Mouse (Mus musculus) CH12.LX (cell line): ENCODE data around the gene Zfp473. TPM values are rescaled to one million over a fixed set of nuclear protein-coding genes. Genes with fewer than 3 reads are reported as not detected.

ENCODE experiments used
- DNase-seq: peaks from one replicate; pipeline ENCODE4 v3.0.0-alpha.2; 2013; ENCODE audit errors: extremely low read depth
- H3K27ac ChIP-seq: 2 replicates; pipeline ENCODE4 v1.5.1; 2012; ENCODE audit warnings: low read depth, mild to moderate bottlenecking, control low read depth, moderate library complexity; ENCODE audit not compliant: insufficient read depth
- H3K27me3 ChIP-seq: replicated peaks from 2 replicates; pipeline ENCODE3; 2012; ENCODE audit warnings: inconsistent platforms
- H3K36me3 ChIP-seq, 2 experiments: replicated peaks in 1 of 2; 2 replicates each; pipeline versions ENCODE3 to v1.6.1; 2012; ENCODE audit warnings: inconsistent platforms in 1 of 2, low read length in 1 of 2, mild to moderate bottlenecking in 1 of 2, mixed read lengths in 1 of 2, moderate library complexity in 1 of 2; ENCODE audit not compliant: control insufficient read depth in 1 of 2, insufficient read depth in 1 of 2
- H3K4me1 ChIP-seq, 2 experiments: 2 replicates each; pipeline ENCODE4 v1.6.1; 2012; ENCODE audit warnings: inconsistent platforms in 1 of 2, moderate library complexity in 1 of 2; ENCODE audit not compliant: insufficient read depth in 2 of 2, control insufficient read depth in 1 of 2
- H3K4me2 ChIP-seq: 2 replicates; pipeline ENCODE4 v1.6.1; 2012; ENCODE audit warnings: low read depth, mild to moderate bottlenecking, control low read depth; ENCODE audit not compliant: poor library complexity, insufficient read depth, severe bottlenecking
- H3K4me3 ChIP-seq, 3 experiments: fragments of 150-350 bp in 1 of 3; sonication (generic) in 1 of 3; replicated peaks in 1 of 3; 2 replicates each; pipeline versions ENCODE3 to v1.5.1; 2011 to 2012; ENCODE audit warnings: low read depth in 2 of 3, low read length in 2 of 3, mild to moderate bottlenecking in 2 of 3, moderate library complexity in 2 of 3, control low read depth in 1 of 3, improper control_type of control experiment in 1 of 3, inconsistent platforms in 1 of 3, mixed read lengths in 1 of 3; ENCODE audit not compliant: poor library complexity in 1 of 3
- H3K79me2 ChIP-seq: replicated peaks from 2 replicates; pipeline ENCODE4 v1.6.1; 2012; ENCODE audit warnings: mild to moderate bottlenecking, moderate library complexity; ENCODE audit not compliant: control insufficient read depth, poor library complexity, insufficient read depth, severe bottlenecking; ENCODE audit errors: extremely low read depth
- H3K9ac ChIP-seq: 2 replicates; pipeline ENCODE4 v1.6.1; 2012; ENCODE audit warnings: low read depth, mild to moderate bottlenecking, control low read depth, moderate library complexity; ENCODE audit not compliant: insufficient read depth
- H3K9me3 ChIP-seq: replicated peaks from 2 replicates; pipeline ENCODE3; 2012; ENCODE audit warnings: low read length, inconsistent platforms, mixed read lengths
- BHLHE40 ChIP-seq: IDR thresholded peaks from 2 replicates; pipeline ENCODE4 v1.6.1; 2011; ENCODE audit warnings: mild to moderate bottlenecking, low read depth, low read length, improper control_type of control experiment
- HCFC1 ChIP-seq: IDR thresholded peaks from 2 replicates; pipeline ENCODE4 v1.6.1; 2012; ENCODE audit warnings: low read depth, mild to moderate bottlenecking, inconsistent platforms, low read length, improper control_type of control experiment
- JUN ChIP-seq: IDR thresholded peaks from 2 replicates; pipeline ENCODE4 v1.6.1; 2011; ENCODE audit warnings: low read depth, mild to moderate bottlenecking, low read length, improper control_type of control experiment, moderate library complexity; ENCODE audit not compliant: insufficient read depth
- MAZ ChIP-seq: IDR thresholded peaks from 2 replicates; pipeline ENCODE4 v1.6.1; 2012; ENCODE audit warnings: low read depth, mild to moderate bottlenecking, inconsistent platforms, low read length, improper control_type of control experiment, moderate library complexity
- MXI1 ChIP-seq: IDR thresholded peaks from 2 replicates; pipeline ENCODE4 v1.6.1; 2011; ENCODE audit warnings: mild to moderate bottlenecking, low read depth, low read length, improper control_type of control experiment
- MYC ChIP-seq: IDR thresholded peaks from 2 replicates; pipeline ENCODE4 v1.6.1; 2011; ENCODE audit warnings: low read depth, mild to moderate bottlenecking, improper control_type of control experiment, low read length
- NELFE ChIP-seq: IDR thresholded peaks from 2 replicates; pipeline ENCODE4 v1.6.1; 2011; ENCODE audit warnings: low read depth, low read length, improper control_type of control experiment
- PAX5 ChIP-seq: IDR thresholded peaks from 2 replicates; pipeline ENCODE4 v1.6.1; 2012; ENCODE audit warnings: low read length, inconsistent platforms, mixed read lengths
- POLR2AphosphoS2 ChIP-seq: IDR thresholded peaks from 2 replicates; pipeline ENCODE4 v1.6.1; 2011; ENCODE audit warnings: low read depth, low read length, improper control_type of control experiment
- RAD21 ChIP-seq: IDR thresholded peaks from 2 replicates; pipeline ENCODE4 v1.6.1; 2011; ENCODE audit warnings: low read depth, mild to moderate bottlenecking, low read length, improper control_type of control experiment, moderate library complexity
- RCOR1 ChIP-seq: conservative IDR thresholded peaks from 2 replicates; pipeline ENCODE4 v1.6.1; 2012; ENCODE audit warnings: low read depth, mild to moderate bottlenecking, inconsistent platforms, low read length, improper control_type of control experiment
- USF1 ChIP-seq: IDR thresholded peaks from 2 replicates; pipeline ENCODE4 v1.6.1; 2014; ENCODE audit warnings: low read depth, mild to moderate bottlenecking, inconsistent platforms, low read length, improper control_type of control experiment
- ZNF384 ChIP-seq: IDR thresholded peaks from 2 replicates; pipeline ENCODE4 v1.6.1; 2012; ENCODE audit warnings: low read depth, low read length, improper control_type of control experiment, inconsistent platforms
- dilution Hi-C: fragments of 300-500 bp; cut with MboI; formaldehyde crosslinking; loops from 2 replicates; pipeline ENCODE4 v1.14.3; 2020; ENCODE audit warnings: low sequenced_read_pairs; ENCODE audit not compliant: extremely low pct_unique_long_range_greater_than_20kb, extremely low pct_ligation_motif_present
- in situ Hi-C: fragments of 300-500 bp; cut with MboI; formaldehyde crosslinking; loops from 3 replicates; pipeline ENCODE4 v1.14.3; 2019; ENCODE audit warnings: low sequenced_read_pairs, low pct_ligation_motif_present, low pct_unique_long_range_greater_than_20kb, mixed read lengths
- polyA plus RNA-seq: library from polyadenylated mRNA; unstranded; fragments of >175 nt; gene quantifications from 2 replicates; pipeline ENCODE4 v1.2.1, GENCODE M21; 2012; ENCODE audit warnings: low read depth; ENCODE audit not compliant: insufficient read length
- total RNA-seq, 2 experiments: library from RNA; depleted of rRNA; stranded (reverse); fragments of 300-350 nt in 1 of 2; fragments of >200 nt in 1 of 2; gene quantifications; 2 replicates each; pipeline ENCODE4 v1.2.3; 2012 to 2014

The Zfp473 gene
- total and polyA plus RNA-seq, 3 experiments, result 8.7 to 10.0 (median 9.3) TPM

GRCm38 (mm10) chr7:44697191-44697710 lies 53.6 kb downstream of the Zfp473 start:
- Histone ChIP-seq H3K4me3 (no peak overlapping the region), H3K9ac (no peak overlapping the region), H3K79me2 (no peaks in the 10 kb centered on the region), H3K9me3 (no peaks in the 10 kb centered on the region), H3K4me2 (no peak overlapping the region), H3K27me3 (no peaks in the 10 kb centered on the region), H3K27ac (no peak overlapping the region), H3K36me3 (no peaks in the 10 kb centered on the region), H3K4me1 (peaks cover 0 to 18% of the 10 kb centered on the region in 2 experiments; a peak in 2 of 4 replicates)
- no peak for TF ChIP-seq MXI1
- no peak for TF ChIP-seq POLR2AphosphoS2
- TF ChIP-seq USF1, result no peak
- TF ChIP-seq NELFE, result no peak
- TF ChIP-seq RCOR1, result no peak
- TF ChIP-seq MYC, result no peak
- no peak for TF ChIP-seq MAZ
- TF ChIP-seq PAX5, result no peak
- no peak for TF ChIP-seq BHLHE40
- no peak for TF ChIP-seq RAD21
- dilution Hi-C loops (no loop called here), in situ Hi-C loops (no loop called here)
- DNase-seq, result no peak

- no peaks in the 10 kb centered on the region for H3K9me3 ChIP-seq
- H3K27me3 ChIP-seq, result no peaks in the 10 kb centered on the region
- no peak overlapping the region for H3K4me3 ChIP-seq
- no peak overlapping the region for H3K4me2 ChIP-seq
- in situ Hi-C loops (no loop called here), dilution Hi-C loops (no loop called here)
- H3K36me3 ChIP-seq, result no peaks in the 10 kb centered on the region
- H3K79me2 ChIP-seq, result no peaks in the 10 kb centered on the region
- no peak for TF ChIP-seq RCOR1
- no peak for TF ChIP-seq BHLHE40
- TF ChIP-seq NELFE, result no peak
- TF ChIP-seq HCFC1, result no peak
- no peak for TF ChIP-seq USF1
- H3K4me1 ChIP-seq, result peaks cover 0 to 18% of the 10 kb centered on the region in 2 experiments; a peak in 2 of 4 replicates
- H3K9ac ChIP-seq, result no peak overlapping the region
- no peak overlapping the region for H3K27ac ChIP-seq
- no peak for DNase-seq
Measured at GRCm38 (mm10) chr7:44695223-44695622, 55.6 kb downstream of the Zfp473 start.

GRCm38 (mm10) chr7:44693427-44694175 lies 57.2 kb downstream of the Zfp473 start:
- DNase-seq, result no peak
- TF ChIP-seq ZNF384 (no peak), JUN (no peak)
- in situ Hi-C loops (no loop called here), dilution Hi-C loops (no loop called here)
- H3K27me3 ChIP-seq, result no peaks in the 10 kb centered on the region
- no peak overlapping the region for H3K27ac ChIP-seq
- no peaks in the 10 kb centered on the region for H3K79me2 ChIP-seq
- no peak overlapping the region for H3K4me2 ChIP-seq
- H3K36me3 ChIP-seq, result no peaks in the 10 kb centered on the region
- no peak overlapping the region for H3K4me3 ChIP-seq
- peaks cover 0 to 18% of the 10 kb centered on the region in 2 experiments; a peak in 2 of 4 replicates for H3K4me1 ChIP-seq
- no peak overlapping the region for H3K9ac ChIP-seq
- H3K9me3 ChIP-seq, result no peaks in the 10 kb centered on the region
